Mouse (Mus musculus) adrenal gland, adult 8-10 months (tissue): Measurements from ENCODE around the gene E130114P18Rik. TPM values are rescaled to one million over a fixed set of nuclear protein-coding genes. Genes with fewer than 3 reads are reported as not detected.

Source experiments
- DNase-seq: peaks from one replicate; pipeline ENCODE4 v3.0.0; 2022
- total RNA-seq, 4 experiments: library from RNA; stranded (reverse); gene quantifications; 2 replicates each; pipeline ENCODE4 v1.2.4; 2022

Gene E130114P18Rik
- total RNA-seq, 4 experiments from 2014 or later, result 0.28 to 0.73 (median 0.59) TPM; not detected in 1

DNA sequence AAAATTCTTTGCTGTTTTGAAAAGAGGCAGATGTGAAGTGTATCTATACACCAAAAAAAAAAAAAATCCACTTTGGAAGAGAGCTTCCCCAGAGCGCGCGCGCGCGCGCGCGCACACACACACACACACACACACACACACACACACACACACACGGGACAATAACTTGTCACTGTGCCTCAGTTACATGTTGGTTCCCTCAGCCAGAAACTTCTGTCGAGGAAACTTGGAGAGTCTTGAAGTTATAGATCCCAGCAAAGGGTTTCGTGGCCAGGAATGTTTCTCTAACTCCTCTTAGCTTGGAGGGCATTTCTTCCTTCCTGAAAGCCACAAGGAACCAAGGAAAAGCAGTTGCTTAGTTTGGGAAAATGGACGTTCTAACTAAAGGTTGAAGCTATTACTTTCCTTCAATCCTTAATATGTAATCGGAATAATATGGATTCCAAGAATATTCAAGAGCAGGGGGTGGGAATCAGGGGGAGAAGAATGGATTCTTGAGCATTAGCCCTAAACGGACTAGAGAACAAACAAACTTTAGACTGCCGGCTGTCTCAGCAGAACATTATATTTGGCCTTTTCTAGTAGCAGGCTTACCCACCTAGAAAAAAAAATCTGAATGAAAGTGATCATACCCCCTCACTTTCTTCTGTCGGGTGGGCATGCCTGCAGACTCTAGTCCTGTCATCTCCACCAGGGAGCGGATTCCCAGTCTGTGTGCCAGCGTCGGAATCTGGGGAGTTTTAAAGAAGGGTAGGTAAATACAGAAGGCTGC, 2.2 kb downstream of the E130114P18Rik start:
- no peak for DNase-seq

DNA sequence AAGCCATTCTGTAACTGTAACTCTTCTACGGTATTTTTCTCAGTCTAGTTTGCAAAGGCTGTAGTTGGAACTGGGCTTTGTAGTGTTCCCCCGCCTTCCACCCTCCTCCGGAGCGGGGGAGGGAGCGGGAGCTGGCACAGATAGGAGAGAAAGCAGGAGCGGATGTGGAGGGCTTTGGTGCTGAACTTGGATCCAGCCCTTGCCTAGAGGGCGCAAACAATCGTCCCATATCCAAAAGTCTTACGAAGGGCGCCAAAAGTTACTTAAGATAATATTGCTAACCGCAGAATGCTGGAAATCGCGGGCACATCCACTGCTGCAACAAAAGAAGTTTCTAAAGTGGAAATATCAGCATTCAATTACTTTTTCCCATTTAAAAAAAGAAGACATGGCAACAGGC, 2.8 kb downstream of the E130114P18Rik start:
- DNase-seq, result peak; percentile 81

DNA sequence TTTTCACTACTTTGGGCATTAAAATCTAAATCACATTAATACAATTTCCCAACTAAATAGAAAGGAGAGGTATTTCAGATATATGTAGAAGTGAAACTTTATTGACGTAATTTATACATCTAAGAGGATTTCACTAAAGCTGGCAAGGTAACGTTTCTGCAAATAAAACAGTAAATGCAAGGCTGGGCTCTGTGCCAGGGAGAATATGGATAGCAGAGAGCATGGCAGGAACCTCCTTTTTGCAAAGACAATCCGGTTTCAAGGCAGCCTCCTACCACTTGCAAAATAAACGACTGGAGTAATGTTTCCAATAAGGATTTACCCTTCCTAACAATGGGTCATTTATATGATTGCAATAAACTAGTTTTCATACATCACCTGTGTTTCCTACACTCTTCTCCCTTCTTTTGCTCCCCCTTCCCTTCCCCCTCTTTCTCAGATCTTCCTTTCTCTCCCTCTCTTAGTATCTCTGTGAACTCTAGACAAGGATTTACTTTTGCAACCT, 3.4 kb downstream of the E130114P18Rik start:
- DNase-seq, result no peak

DNA sequence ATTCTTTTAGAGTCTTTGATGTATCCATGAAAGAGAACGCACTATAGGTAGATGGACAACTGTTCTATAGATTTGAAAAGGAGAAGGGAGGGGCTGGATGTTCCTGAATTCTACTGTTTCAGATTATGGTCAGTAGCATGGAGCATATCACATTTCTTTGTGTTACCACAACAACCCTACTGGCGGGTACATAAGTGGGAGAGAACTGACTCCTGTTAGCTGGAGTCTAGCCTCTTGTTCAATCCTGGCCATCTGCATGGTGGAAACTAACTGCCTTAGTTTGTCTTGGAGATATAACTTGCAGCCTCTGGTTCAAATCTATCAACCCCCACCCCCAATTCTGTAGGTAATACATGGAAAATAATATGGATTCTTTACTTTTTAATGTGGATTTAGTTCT, 4.1 kb downstream of the E130114P18Rik start:
- no peak for DNase-seq

DNA sequence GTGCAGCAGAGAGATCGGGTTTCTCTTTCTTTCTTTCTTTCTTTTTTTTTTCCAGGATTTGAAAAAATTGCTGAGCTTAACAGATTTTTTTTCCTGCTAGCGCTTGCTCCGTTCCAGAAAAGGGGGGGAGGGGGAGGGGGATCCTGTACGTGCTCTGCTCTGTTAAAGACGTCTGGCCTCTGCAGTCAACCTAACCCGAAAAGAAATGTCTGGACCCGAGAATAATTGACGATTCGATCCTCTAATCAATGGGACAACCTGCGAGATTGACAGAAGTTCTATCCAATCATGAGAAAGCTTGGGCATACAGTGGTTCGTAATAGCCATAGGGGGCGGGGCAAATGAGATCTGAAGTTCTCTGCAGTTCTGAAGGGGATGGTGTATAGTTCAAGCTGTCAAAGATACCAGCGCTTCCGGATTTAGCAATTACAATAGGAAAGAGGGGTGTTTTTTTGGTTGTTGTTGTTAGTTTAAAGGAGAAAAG, 4.7 kb downstream of the E130114P18Rik start:
- DNase-seq, result peak; percentile 94

DNA sequence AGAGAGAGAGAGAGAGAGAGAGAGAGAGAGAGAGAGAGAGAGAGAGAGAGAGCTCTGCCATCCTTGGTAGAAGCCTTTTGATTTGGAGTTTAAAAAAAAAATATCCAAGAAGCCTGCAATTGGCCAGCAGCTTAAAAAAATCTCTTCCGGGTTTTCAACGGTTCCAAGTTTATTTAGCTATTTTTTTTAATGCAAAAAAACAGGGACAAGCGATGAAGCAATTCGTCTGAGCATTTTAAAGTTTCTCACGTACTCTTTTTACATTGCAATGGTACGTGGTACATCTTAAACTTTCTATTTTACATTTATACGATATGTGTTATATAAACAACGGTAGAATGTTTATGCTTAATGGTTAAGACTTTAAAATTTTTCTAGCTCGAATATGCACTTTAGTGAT, 5.2 kb downstream of the E130114P18Rik start, which contains the start of gene Nfia:
TSS of gene Nfia (plus strand) at position 94 of the 400 bp plus-strand sequence.
- no peak for DNase-seq

DNA sequence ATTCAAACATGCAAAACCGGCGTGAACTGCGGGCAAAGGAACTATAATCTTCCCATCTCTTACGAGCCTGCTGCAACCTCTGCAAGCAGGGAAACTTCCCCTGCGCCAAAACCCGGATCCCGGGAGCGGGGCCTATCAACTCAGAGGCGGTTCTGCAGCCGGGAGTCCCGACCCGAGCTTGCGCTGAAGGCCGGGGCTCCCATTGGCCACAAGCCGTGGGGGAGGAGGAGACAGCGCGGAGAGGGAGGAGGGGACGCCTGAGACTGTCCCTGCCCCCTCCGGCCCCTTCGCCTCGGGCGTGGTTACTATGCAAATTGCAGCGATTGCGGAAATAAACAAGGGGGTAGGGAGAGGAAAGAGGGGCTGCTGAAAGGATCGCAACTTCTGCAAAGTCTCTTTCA, 5.8 kb downstream of the E130114P18Rik start:
- DNase-seq, result peak; percentile 99

DNA sequence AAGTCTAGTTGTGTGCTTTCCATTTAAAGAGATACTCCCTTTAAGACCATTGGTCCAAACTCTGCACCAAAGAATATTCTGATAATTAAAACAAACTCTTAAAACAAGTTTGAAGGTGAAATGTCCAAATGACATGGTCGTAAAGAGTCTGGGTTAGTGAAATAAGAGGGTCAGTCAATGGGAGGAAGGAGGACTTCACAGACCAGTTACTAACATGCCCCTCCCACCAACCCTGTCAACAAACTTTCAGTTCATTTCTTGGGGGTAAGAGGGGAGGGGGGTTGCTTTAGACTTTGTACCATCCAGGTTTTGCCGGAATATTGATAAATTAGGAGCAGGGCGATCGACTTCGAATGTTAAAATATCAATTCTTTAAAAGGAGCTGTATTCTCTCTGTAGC, 6.5 kb downstream of the E130114P18Rik start:
- DNase-seq, result no peak

DNA sequence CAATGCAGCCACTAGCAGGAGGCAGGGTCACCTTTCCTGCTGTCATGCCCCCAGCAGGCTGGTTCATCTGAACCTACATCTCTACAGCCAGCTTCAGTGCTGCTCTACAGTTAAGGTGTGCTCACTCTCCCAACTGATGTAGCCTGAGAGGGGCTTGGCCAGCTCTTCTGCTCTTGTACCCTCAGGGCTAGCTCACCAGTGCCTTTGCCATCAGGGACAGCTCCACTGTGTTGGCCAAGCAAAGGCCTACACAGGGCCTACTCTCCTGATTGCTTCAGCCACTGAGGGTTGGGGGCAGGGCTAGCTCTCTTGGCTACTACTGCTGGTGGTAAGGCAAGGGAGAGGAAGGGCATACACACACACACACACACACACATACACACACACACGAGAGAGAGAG, 8.0 kb downstream of the E130114P18Rik start:
- DNase-seq, result no peak

DNA sequence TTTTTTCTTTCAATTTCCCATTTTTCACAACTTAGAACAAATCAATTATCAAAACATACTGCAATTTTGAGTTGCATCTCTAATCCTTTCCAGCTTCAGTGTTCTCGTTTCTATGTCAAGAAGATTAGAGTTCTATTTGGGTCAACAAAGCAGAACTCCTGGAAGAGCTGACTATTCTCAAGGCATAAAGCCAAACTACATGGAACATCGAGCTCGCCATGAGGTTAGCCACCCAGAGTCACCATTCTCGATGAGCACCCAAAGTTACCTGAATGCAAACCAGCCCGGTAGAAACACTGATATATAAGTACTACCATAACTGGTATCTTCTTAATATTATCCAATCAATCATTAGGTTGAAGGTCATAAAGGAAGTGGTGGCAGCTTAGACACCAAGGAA, 10.4 kb downstream of the E130114P18Rik start:
- DNase-seq, result no peak

DNA sequence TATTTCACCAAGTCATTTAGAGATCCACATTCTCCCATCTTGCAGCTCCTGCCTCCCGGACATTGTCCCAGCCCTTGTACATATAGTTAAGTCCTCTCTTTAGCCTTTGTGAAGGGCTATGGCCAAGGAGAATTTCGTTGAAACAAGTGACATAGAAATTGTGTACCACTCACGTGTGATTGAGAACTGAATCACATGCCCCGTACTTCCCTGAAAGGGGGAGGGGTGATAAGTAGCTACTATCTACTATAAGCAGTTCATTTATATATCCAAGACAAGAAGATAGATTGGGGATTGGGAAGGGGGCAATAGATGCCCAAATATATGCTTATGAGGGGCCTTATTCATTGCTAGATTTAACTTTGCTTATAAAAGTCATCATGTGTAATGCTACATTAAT, 10.9 kb downstream of the E130114P18Rik start:
- DNase-seq, result no peak

DNA sequence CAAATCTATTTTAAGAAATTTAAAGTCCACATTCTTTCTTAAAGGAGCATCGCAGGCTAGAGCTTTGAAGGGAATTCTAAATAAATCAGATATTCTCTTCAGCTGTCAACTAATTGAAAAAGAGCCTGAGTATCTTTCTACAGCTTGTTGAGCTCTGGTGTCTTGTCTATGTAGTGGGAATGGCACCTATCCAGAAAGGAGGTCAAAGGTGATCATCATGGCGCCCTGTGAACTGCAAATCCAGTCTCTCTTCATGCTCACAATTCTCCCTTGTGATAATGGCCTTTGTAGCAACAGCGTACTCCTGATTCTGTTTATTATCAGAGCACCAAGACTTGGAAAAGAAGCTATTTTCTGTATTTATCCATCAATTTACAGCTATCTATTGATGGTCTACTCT, 11.8 kb downstream of the E130114P18Rik start:
- DNase-seq, result no peak

DNA sequence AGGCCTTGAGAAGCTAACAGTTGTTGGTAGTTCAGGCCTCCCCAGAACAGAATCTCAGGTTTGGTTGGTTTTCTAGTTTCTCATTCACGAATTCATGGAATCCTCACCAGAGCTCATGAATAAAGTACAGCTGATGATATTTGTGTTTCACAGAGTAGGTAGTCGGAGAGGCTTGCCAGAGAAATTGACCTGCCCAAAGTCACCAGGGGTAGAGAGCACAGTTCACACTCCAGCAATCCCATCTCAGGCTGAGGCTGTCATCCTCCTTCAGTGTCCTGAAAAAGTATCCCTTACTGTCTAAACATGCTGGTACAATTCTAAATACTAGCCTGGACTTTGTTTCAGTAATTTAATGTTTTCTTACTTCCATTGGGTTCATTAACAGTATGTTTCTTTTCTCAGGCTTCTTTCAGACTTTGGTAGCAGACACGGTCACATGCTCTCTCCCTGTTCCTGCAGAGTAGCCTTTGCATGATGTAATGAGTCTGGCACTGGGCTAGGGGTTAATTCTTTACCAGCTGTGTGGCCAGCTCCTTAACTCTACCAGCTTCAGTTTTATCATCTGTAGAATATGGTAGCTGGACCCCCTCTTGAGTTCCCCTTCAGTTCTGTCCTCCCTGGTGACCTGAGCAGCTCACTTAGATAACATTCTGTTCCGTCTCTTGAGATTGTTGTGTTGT, 12.4 kb downstream of the E130114P18Rik start:
- no peak for DNase-seq

DNA sequence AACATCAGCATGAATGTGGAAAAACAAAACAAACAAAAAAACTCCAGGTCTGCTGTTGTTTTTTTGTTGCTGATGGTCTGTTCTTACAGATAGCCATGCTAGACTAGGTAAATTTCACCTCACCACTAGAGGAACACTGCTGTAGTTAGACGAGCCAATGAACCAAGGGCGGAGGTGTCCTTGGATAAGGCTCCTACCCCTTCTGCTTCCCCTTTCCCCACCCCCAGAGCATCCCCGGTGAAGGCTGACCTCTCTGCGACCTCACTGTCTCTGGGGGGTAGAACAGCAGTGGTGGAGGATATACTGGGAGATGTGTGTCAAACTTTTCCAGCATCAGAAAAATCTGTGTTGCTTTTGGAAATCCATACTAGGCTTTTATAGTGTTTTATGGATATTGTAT, 13.3 kb downstream of the E130114P18Rik start:
- DNase-seq, result no peak

DNA sequence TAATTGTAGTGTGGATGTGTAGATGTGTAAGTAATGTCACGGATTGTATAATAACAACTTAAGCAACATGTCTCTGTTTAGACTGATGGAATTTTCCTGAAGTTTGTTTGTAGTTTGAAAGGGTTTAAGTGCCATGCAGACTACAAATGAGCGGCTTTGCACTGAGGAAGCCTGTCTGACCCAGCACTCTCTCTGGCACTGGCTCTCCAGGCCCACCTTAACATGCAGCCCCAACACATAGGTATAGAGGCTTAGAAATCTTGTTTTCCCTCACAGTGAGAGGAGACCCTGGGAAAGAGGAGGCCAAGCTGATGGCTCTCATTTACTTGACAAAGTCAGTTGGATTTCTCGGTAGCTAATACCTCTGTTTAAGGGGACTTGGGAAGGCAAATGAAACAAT, 19.2 kb downstream of the E130114P18Rik start:
- no peak for DNase-seq

DNA sequence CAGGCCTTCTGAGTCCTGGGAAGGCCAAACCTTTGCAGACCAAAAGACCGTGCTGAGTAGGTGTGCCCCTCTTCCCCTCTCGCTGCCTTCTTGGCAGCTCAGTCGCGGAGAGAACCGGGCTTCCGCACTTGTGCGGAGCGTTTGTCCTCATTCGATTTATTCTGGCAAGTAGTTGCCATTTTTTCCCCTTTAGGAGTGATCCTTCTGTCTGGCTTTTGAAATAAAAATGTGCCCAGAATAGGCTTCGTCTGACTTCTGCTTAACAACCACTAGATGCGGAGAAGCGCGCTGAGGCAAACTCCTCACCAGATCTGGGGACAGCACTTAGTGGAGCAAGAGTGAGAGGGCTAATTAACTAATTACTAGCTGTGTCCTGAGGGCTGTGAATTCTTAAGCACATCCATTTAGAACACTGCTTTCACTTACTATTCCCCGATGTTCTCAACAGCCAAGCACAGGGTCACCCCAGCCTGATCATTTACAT, 19.9 kb downstream of the E130114P18Rik start:
- no peak for DNase-seq

DNA sequence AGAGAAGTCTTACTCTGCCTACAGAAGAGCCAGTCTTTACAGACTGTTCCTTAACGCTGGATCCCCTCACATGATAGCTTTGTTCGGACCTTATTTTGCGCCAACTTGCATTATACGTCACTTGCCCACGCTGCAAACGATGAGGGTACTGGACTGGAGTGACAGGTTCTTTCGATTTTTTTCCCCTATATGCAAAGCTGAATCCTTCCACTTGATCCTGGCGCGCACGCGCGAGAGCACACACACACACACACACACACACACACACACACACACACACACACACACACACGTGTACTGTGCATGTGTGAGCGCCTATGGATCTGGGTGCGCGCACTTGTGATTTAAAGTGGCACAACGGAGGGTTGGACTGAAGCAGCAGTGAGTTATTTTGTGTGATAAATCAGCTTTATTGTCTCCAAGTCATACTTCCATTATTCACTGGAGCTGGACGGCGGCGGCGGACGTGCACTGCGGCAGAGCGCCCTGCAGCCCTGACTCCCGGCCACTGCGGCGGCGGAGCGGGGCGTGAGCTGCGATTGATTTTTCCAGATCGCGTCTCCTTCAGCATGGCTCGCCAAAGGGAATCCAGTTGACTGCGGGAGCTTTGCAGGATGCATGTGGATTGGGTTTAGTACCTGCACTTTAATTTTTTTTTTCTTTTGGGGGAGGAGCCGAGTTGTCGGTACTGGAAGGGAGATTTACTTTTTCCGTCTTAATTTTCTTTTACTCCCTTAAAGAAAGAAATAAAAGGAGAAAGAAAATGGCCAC, 20.5 kb downstream of the E130114P18Rik start:
- peak; percentile 71 for DNase-seq

DNA sequence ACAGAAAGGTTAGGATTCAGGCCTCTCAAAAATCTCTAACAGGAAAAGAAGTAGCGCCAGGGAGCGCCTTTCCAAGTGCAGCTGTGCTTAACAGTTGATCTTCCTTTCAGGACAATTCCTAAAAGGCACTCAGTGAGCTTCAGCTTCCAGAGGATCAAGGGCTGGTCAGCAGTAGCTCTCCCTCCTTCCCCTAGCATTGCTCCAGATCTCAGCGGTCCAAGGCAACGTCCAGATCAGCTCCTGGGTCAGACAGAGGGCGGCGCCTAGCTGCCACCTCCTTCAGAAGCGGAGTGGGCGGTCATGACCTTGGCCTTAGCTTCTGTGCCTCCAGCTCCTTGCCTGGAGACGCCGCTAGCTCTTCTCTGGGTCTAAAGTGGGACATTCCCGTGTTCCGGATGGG, 23.6 kb downstream of the E130114P18Rik start:
- DNase-seq, result peak; percentile 86

DNA sequence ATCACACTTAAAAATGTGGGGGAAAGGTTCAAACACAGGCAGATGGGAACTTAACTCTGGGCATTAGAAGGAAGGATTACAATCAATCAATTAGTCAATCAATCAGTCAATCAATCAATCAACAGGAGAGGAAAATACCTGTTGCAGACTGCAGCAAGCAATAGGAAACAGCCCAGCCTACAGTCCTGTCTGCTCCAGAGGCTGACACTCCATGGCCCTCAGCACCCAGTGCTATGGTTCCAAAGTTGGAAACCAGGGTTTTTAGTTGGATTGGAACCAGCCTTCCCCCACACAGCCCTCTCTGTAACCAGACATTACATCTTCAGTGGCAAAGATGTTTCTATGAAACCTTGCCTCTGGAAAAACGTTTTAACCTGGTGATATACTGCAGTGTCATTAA, 24.4 kb downstream of the E130114P18Rik start:
- no peak for DNase-seq

DNA sequence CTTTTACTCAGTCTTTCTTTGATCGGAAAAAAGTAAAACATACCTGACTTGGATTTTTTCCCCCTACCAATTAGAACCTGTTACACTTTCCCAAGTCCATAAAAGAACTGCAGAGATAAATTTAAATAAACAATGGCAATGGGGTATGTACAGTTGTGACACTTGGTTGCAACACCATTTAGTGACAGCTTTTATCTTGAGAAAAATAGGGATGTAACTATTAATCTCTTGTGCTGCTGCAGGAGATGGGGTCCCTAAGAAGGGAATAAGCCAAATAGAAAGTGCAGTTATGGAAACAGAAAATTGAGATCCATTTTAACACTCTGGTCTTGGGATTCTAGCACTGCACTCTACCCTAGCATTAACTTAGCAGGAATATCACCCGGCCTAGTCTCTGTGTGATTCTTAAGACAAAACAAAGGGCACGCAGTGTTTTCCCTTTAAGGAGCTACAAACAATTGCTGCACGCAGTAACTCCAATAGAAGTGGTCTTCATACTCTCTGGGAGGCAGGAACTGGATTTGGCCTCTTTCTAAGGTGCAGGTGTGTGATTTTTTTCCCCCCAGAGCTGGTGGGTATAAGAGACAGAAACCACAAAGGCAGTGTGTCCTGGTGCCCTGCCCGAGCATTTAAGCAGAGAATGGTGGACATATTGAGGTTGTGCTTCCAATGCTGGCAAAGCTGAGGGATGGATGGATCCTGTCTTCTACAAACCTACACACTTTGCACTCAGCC, 25.4 kb downstream of the E130114P18Rik start:
- DNase-seq, result no peak

DNA sequence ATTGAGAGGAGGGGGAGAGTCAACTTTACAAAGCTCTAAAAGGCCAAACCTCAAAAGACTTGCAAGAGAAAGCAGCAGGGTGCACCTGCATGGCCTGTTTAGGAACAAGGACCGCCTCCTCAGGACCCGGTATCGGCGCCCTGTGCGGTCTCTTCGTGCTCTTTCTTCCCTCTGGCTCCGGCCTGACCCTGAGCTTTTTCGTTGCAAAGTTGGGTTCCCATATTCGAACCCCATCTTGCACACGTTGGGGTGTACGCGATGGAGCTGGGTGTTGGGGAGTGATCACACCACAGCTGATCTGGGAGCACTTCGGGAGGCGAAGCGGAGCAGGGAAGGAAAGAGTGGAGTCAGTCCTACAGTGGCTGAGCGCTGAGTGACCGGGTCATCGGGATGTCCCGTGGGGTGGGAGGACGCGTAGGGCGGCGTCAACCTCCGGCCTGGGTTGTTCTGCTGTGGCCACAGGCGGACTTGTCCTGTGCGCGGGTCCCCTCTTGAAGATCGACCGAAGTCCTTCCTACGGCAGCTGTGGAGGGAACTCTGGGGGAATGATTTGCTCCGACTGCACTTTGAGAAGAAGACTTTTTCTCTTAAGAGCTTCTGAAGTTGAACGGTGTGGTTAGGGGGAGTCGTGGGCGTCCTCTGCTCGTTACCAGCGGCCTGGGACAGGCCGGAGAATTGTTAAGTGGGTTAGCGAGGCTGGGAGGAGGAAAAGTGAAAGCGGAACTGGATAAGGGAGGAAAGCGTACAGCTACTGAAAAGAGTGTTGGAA, 26.2 kb downstream of the E130114P18Rik start:
- peak; percentile 74 for DNase-seq
